Mouse (Mus musculus) CH12.LX (cell line): ENCODE measurements around the gene Plac8. TPM values are rescaled to one million over a fixed set of nuclear protein-coding genes. Genes with fewer than 3 reads are reported as not detected.

Source experiments
- DNase-seq: peaks from one replicate; pipeline ENCODE4 v3.0.0-alpha.2; 2013; ENCODE audit errors: extremely low read depth
- H3K27ac ChIP-seq: 2 replicates; pipeline ENCODE4 v1.5.1; 2012; ENCODE audit warnings: low read depth, mild to moderate bottlenecking, control low read depth, moderate library complexity; ENCODE audit not compliant: insufficient read depth
- H3K27me3 ChIP-seq: replicated peaks from 2 replicates; pipeline ENCODE3; 2012; ENCODE audit warnings: inconsistent platforms
- H3K36me3 ChIP-seq, 2 experiments: replicated peaks in 1 of 2; 2 replicates each; pipeline versions ENCODE3 to v1.6.1; 2012; ENCODE audit warnings: inconsistent platforms in 1 of 2, low read length in 1 of 2, mild to moderate bottlenecking in 1 of 2, mixed read lengths in 1 of 2, moderate library complexity in 1 of 2; ENCODE audit not compliant: control insufficient read depth in 1 of 2, insufficient read depth in 1 of 2
- H3K4me1 ChIP-seq, 2 experiments: 2 replicates each; pipeline ENCODE4 v1.6.1; 2012; ENCODE audit warnings: inconsistent platforms in 1 of 2, moderate library complexity in 1 of 2; ENCODE audit not compliant: insufficient read depth in 2 of 2, control insufficient read depth in 1 of 2
- H3K4me2 ChIP-seq: 2 replicates; pipeline ENCODE4 v1.6.1; 2012; ENCODE audit warnings: low read depth, mild to moderate bottlenecking, control low read depth; ENCODE audit not compliant: poor library complexity, insufficient read depth, severe bottlenecking
- H3K4me3 ChIP-seq, 3 experiments: fragments of 150-350 bp in 1 of 3; sonication (generic) in 1 of 3; replicated peaks in 1 of 3; 2 replicates each; pipeline versions ENCODE3 to v1.5.1; 2011 to 2012; ENCODE audit warnings: low read depth in 2 of 3, low read length in 2 of 3, mild to moderate bottlenecking in 2 of 3, moderate library complexity in 2 of 3, control low read depth in 1 of 3, improper control_type of control experiment in 1 of 3, inconsistent platforms in 1 of 3, mixed read lengths in 1 of 3; ENCODE audit not compliant: poor library complexity in 1 of 3
- H3K79me2 ChIP-seq: replicated peaks from 2 replicates; pipeline ENCODE4 v1.6.1; 2012; ENCODE audit warnings: mild to moderate bottlenecking, moderate library complexity; ENCODE audit not compliant: control insufficient read depth, poor library complexity, insufficient read depth, severe bottlenecking; ENCODE audit errors: extremely low read depth
- H3K9ac ChIP-seq: 2 replicates; pipeline ENCODE4 v1.6.1; 2012; ENCODE audit warnings: low read depth, mild to moderate bottlenecking, control low read depth, moderate library complexity; ENCODE audit not compliant: insufficient read depth
- H3K9me3 ChIP-seq: replicated peaks from 2 replicates; pipeline ENCODE3; 2012; ENCODE audit warnings: low read length, inconsistent platforms, mixed read lengths
- BHLHE40 ChIP-seq: IDR thresholded peaks from 2 replicates; pipeline ENCODE4 v1.6.1; 2011; ENCODE audit warnings: mild to moderate bottlenecking, low read depth, low read length, improper control_type of control experiment
- MXI1 ChIP-seq: IDR thresholded peaks from 2 replicates; pipeline ENCODE4 v1.6.1; 2011; ENCODE audit warnings: mild to moderate bottlenecking, low read depth, low read length, improper control_type of control experiment
- SIN3A ChIP-seq: IDR thresholded peaks from 2 replicates; pipeline ENCODE4 v1.6.1; 2012; ENCODE audit warnings: low read length, improper control_type of control experiment, inconsistent platforms
- UBTF ChIP-seq: IDR thresholded peaks from 2 replicates; pipeline ENCODE4 v1.6.1; 2012; ENCODE audit warnings: low read depth, mild to moderate bottlenecking, inconsistent platforms, low read length, improper control_type of control experiment, moderate library complexity
- ZC3H11A ChIP-seq: IDR thresholded peaks from 2 replicates; pipeline ENCODE4 v1.6.1; 2012; ENCODE audit warnings: low read depth, mild to moderate bottlenecking, inconsistent platforms, low read length, improper control_type of control experiment
- ZKSCAN1 ChIP-seq: IDR thresholded peaks from 2 replicates; pipeline ENCODE4 v1.6.1; 2012; ENCODE audit warnings: low read depth, inconsistent platforms, low read length, improper control_type of control experiment, borderline replicate concordance
- dilution Hi-C: fragments of 300-500 bp; cut with MboI; formaldehyde crosslinking; loops from 2 replicates; pipeline ENCODE4 v1.14.3; 2020; ENCODE audit warnings: low sequenced_read_pairs; ENCODE audit not compliant: extremely low pct_unique_long_range_greater_than_20kb, extremely low pct_ligation_motif_present
- in situ Hi-C: fragments of 300-500 bp; cut with MboI; formaldehyde crosslinking; loops from 3 replicates; pipeline ENCODE4 v1.14.3; 2019; ENCODE audit warnings: low sequenced_read_pairs, low pct_ligation_motif_present, low pct_unique_long_range_greater_than_20kb, mixed read lengths
- polyA plus RNA-seq: library from polyadenylated mRNA; unstranded; fragments of >175 nt; gene quantifications from 2 replicates; pipeline ENCODE4 v1.2.1, GENCODE M21; 2012; ENCODE audit warnings: low read depth; ENCODE audit not compliant: insufficient read length
- total RNA-seq, 2 experiments: library from RNA; depleted of rRNA; stranded (reverse); fragments of 300-350 nt in 1 of 2; fragments of >200 nt in 1 of 2; gene quantifications; 2 replicates each; pipeline ENCODE4 v1.2.3; 2012 to 2014

Gene Plac8
- total and polyA plus RNA-seq, 3 experiments: 64.3 to 258 (median 161) TPM

DNA sequence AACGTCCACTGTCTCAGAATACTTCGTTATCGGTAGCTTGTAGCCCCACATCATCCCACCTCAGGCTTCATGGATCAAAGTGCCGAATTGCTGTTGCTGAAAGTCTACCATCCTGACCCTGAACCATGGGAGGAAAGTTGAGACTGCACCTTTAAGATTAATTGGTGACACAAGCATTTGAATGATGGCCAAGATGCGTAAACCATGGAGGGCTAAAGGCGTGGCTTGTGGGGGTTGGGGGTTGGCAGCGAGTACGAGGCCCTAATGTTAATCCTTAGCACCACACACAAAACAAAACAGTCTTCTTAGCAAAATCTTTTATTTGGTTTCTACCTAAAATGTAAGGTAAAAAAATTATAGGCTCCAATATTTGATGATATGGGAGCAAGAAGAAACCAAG, 18.6 kb downstream of the Plac8 start:
- Histone ChIP-seq H3K4me3 (no peak overlapping the region), H3K27ac (no peak overlapping the region), H3K27me3 (no peaks in the 10 kb centered on the region), H3K36me3 (peaks cover 20 to 52% of the 10 kb centered on the region in 2 experiments), H3K79me2 (no peaks in the 10 kb centered on the region), H3K4me1 (peaks cover 3 to 16% of the 10 kb centered on the region in 2 experiments; a peak in 2 of 4 replicates), H3K4me2 (no peak overlapping the region), H3K9ac (no peak overlapping the region), H3K9me3 (peaks cover 5% of the 10 kb centered on the region)
- dilution Hi-C loops (no loop called here), in situ Hi-C loops (loop anchor here (25.0 kb wide), 1 partner anchor 234 kb away; the partner anchor contains the start of genes Helq and Mrps18c)
- no peak for DNase-seq
- no peak for TF ChIP-seq ZKSCAN1
- TF ChIP-seq BHLHE40: no peak

- H3K4me2 ChIP-seq: no peak overlapping the region
- no peaks in the 10 kb centered on the region for H3K79me2 ChIP-seq
- H3K36me3 ChIP-seq: peaks cover 29 to 53% of the 10 kb centered on the region in 2 experiments
- H3K4me3 ChIP-seq: no peak overlapping the region
- DNase-seq: no peak
- TF ChIP-seq SIN3A: no peak
- no peak for TF ChIP-seq MXI1
- no peak for TF ChIP-seq UBTF
- no peaks in the 10 kb centered on the region for H3K27me3 ChIP-seq
- peaks cover 3 to 16% of the 10 kb centered on the region in 2 experiments; a peak in 2 of 4 replicates for H3K4me1 ChIP-seq
- in situ Hi-C loops: loop anchor here (25.0 kb wide), 1 partner anchor 235 kb away; the partner anchor contains the start of genes Helq and Mrps18c
- dilution Hi-C loops: no loop called here
- no peak overlapping the region for H3K27ac ChIP-seq
- H3K9me3 ChIP-seq: peaks cover 5% of the 10 kb centered on the region
- H3K9ac ChIP-seq: no peak overlapping the region
These were observed 20.1 kb downstream of the Plac8 start for GRCm38 (mm10) chr5:100551952-100552351.

DNA sequence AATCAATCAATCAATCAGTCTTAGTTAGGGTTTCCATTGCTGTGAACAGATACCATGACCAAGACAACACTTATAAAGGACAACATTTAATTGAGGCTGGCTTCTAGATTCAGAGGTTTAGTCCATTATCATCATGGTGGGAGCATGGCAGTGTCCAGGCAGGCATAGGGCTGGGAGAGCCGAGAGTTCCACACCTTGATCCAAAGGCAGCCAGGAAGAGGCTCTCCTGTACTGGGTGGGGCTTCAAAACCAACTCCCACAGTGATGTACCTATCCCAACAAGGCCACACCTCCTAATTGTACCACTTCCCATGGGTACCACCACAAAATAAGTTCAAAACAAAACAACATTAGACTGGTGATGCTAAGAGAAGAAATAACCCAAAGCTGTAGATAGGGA, 21.9 kb downstream of the Plac8 start:
- no peaks in the 10 kb centered on the region for H3K9me3 ChIP-seq
- H3K9ac ChIP-seq: no peak overlapping the region
- H3K4me3 ChIP-seq: no peak overlapping the region
- no peak for DNase-seq
- H3K36me3 ChIP-seq: peaks cover 38 to 58% of the 10 kb centered on the region in 2 experiments
- peaks cover 3 to 16% of the 10 kb centered on the region in 2 experiments; a peak in 2 of 4 replicates for H3K4me1 ChIP-seq
- no peak overlapping the region for H3K27ac ChIP-seq
- H3K79me2 ChIP-seq: no peaks in the 10 kb centered on the region; the same call in 1 of the 2 replicates
- no peak for TF ChIP-seq ZC3H11A
- dilution Hi-C loops: no loop called here
- in situ Hi-C loops: loop anchor here (25.0 kb wide), 1 partner anchor 237 kb away; the partner anchor contains the start of genes Helq and Mrps18c
- no peak overlapping the region for H3K4me2 ChIP-seq
- H3K27me3 ChIP-seq: no peaks in the 10 kb centered on the region
